Mouse (Mus musculus) mature B cell (primary cell): ENCODE measurements around the gene Mid1ip1.

Experiments
- in situ Hi-C: fragments of 300-500 bp; cut with MboI; formaldehyde crosslinking; loops from 2 replicates; pipeline ENCODE4 v1.14.3; 2019

Mid1ip1 gene

GRCm38 (mm10) chrX:10714696-10715140, at the start of gene Mid1ip1:
Gene Mid1ip1 (plus strand): TSS chrX:10715013.
- in situ Hi-C loops: no loop called here

GRCm38 (mm10) chrX:10694455-10695180, 20.2 kb upstream of the Mid1ip1 start:
- in situ Hi-C loops: no loop called here

- in situ Hi-C loops: no loop called here
Observed at GRCm38 (mm10) chrX:10706728-10707127, 8.1 kb upstream of the Mid1ip1 start.

GRCm38 (mm10) chrX:10713839-10714637, 775 bp upstream of the Mid1ip1 start:
- in situ Hi-C loops: no loop called here

GRCm38 (mm10) chrX:10716917-10717763, 2.3 kb downstream of the Mid1ip1 start:
- in situ Hi-C loops: no loop called here

GRCm38 (mm10) chrX:10718021-10718837, 3.4 kb downstream of the Mid1ip1 start:
- in situ Hi-C loops: no loop called here

- in situ Hi-C loops: no loop called here
Observed at GRCm38 (mm10) chrX:10718838-10719539, 4.2 kb downstream of the Mid1ip1 start.

GRCm38 (mm10) chrX:10720391-10720790, 5.6 kb downstream of the Mid1ip1 start:
- in situ Hi-C loops: no loop called here

- in situ Hi-C loops: no loop called here
Observed at GRCm38 (mm10) chrX:10724571-10724970, 9.8 kb downstream of the Mid1ip1 start.

- in situ Hi-C loops: no loop called here
Observed at GRCm38 (mm10) chrX:10729488-10729887, 14.7 kb downstream of the Mid1ip1 start.

GRCm38 (mm10) chrX:10734453-10734852, 19.6 kb downstream of the Mid1ip1 start:
- in situ Hi-C loops: no loop called here

GRCm38 (mm10) chrX:10734874-10735273, 20.1 kb downstream of the Mid1ip1 start:
- in situ Hi-C loops: no loop called here

- in situ Hi-C loops: no loop called here
Observed at GRCm38 (mm10) chrX:10758866-10759265, 44.1 kb downstream of the Mid1ip1 start.

- in situ Hi-C loops: no loop called here
Observed at GRCm38 (mm10) chrX:10763476-10764016, 48.7 kb downstream of the Mid1ip1 start.
